Mouse (Mus musculus): Measurements from ENCODE around the gene Lcmt1.

Gene Lcmt1

GRCm38 (mm10) chr7:123369759-123370481 lies at the start of gene Lcmt1, which contains the start of gene Arhgap17:
TSS of gene Lcmt1 (plus strand) at chr7:123369784.
TSS of gene Arhgap17 (minus strand) at chr7:123369915.
- peak; percentile 91 for DNase-seq (ENCODE audit: low read depth, low spot score)

DNA sequence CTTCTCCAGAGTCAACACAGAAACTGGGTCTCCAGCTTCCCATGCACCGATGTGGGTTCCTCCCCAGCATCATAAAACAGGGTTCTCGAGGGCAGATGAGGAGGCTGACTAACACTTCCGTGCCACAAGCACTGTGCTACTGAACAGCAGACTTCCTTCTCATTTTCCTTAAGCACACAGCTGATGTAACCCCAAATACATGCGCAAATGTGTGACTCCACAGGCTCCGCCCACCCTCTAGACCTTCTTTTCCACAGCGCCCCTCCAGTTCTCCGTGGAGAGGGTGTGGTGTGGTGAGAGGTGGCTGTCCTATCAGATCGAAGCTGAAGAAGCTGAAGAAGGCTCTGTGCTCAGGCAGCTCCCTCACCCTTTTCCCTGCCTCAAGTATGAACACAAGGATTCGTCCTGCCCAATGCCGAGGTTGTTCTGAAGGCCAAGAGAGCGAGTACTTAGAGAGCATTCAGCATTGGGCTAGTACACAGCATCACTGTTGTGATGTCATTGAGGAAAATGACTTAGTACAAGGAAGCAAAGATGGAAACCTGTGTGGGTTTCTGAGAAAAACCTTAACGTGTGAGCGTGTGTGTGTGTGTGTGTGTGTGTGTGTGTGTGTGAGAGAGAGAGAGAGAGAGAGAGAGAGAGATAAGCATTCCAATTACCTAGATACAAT lies 47.0 kb upstream of the Lcmt1 start:
- no peak for DNase-seq (ENCODE audit: low read depth, low spot score)

DNA sequence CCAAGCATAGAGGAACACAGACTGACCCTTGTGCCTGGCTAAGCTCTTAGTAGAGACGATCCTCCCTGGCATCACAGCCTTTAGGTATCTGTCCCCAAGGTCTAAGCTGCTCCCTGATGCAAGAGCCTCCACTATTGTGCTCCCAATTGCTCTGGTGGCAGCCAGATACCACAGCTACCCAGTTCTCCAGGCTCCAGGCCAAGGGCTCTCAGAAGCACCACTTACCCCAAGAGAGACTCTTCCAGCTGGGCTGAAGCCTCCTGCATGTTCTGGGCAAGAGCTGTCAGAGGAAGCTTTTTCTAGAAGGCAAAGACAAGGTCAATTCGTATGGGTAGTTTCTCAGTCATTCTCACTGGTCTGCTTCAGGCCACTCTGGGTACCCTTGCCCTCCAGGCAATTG lies 46.2 kb upstream of the Lcmt1 start:
- no peak for DNase-seq (ENCODE audit: low read depth, low spot score)

DNA sequence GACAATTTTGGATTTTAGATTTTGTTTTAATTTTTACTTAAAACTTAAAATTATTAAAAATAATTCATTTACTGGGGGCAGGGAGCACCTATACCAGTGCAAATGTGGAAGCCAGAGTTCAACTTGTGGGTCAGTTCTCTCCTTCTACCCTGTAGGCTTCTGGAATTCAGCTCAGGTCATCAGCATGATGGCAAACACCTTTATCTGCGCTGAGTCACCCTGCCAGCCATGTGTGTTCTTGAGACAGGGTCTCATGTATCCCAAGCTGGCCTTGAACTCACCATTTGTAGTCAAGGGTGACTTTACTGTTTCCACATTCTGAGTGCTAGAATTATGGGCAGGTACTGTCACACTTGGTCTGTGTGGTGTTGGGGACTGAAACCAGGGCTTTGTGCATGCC lies 45.5 kb upstream of the Lcmt1 start:
- DNase-seq (ENCODE audit: low read depth, low spot score), result no peak

- DNase-seq (ENCODE audit: low read depth, low spot score), result no peak
Observed at GRCm38 (mm10) chr7:123326062-123326461, 43.5 kb upstream of the Lcmt1 start.

DNA sequence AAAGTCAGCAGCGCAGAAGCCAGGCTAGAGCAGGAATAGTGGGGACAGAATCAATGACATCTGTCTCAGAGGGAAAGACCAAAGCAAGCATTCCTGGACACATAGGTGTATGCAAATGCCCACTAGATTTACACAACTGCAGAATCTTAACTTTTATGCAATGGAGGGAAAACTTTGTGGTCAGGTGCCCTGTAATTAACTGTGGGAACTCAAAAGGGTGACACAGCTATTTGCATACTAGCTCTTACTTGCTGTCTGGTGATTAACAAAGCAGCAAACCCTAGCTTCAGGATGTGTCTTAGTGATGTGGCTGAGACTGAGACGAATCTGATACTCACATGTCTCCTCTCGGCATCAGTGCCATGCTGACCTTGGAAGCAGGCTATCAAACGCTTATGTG lies 42.7 kb upstream of the Lcmt1 start:
- DNase-seq (ENCODE audit: low read depth, low spot score), result no peak

DNA sequence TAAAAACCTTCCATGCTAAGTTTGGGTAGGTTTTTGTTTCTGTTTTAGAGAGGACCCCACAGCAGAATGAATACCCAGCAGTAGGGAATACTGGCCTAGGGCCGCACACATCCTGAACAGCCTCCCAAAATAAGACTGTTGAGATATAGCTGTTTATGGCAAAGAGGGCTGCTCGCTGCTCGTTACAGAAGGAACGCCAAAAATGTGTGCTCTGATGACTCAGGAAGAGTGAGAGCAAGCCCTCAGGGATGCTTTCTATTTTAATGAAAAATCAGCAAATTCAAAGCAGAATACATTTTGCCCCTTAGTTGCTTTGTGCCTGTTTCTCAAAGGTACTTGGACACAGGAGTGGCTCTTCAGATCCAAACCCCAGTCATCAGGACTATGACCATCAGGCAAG lies 41.7 kb upstream of the Lcmt1 start:
- no peak for DNase-seq (ENCODE audit: low read depth, low spot score)

DNA sequence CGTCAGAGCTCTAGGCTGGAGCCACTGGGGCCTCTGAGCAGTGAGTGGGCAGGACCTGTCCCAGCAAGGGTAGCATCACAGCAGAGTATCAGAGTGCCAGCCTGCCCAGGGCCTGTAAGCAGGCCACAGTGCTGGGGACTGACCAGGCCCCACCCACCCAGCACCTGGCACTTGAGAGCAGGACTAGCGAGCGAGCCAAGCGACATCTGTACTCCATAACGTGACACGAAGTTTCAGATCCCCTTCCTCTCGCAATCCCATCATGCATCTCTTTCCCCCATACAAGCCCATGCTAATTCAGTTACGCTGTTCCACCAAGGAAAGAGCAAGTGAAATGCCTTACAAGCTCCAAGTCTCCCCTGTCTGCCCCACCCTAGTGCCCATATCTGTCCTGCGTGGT lies 39.1 kb upstream of the Lcmt1 start:
- no peak for DNase-seq (ENCODE audit: low read depth, low spot score)

DNA sequence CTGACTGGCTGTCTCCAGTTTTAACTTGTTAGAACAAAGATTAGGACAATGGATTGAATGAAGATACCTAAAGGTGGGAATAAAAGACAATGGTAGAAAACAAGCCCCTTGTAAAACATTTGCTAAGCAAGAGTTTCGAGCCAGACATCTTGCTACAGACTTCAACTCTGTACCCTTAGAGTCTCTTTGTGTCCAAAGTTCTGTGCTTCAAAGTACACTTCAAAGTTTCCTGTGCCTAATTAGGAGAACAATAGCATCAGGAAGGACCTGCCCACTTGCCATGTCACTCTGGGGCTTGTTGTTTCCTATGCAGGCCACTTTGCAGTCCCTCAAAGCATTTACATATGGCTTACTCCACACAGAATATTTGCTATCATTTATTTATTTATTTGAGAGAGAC lies 33.3 kb upstream of the Lcmt1 start:
- no peak for DNase-seq (ENCODE audit: low read depth, low spot score)

GRCm38 (mm10) chr7:123338351-123338750 lies 31.2 kb upstream of the Lcmt1 start:
- no peak for DNase-seq (ENCODE audit: low read depth, low spot score)

GRCm38 (mm10) chr7:123341896-123342295 lies 27.7 kb upstream of the Lcmt1 start:
- no peak for DNase-seq (ENCODE audit: low read depth, low spot score)

DNA sequence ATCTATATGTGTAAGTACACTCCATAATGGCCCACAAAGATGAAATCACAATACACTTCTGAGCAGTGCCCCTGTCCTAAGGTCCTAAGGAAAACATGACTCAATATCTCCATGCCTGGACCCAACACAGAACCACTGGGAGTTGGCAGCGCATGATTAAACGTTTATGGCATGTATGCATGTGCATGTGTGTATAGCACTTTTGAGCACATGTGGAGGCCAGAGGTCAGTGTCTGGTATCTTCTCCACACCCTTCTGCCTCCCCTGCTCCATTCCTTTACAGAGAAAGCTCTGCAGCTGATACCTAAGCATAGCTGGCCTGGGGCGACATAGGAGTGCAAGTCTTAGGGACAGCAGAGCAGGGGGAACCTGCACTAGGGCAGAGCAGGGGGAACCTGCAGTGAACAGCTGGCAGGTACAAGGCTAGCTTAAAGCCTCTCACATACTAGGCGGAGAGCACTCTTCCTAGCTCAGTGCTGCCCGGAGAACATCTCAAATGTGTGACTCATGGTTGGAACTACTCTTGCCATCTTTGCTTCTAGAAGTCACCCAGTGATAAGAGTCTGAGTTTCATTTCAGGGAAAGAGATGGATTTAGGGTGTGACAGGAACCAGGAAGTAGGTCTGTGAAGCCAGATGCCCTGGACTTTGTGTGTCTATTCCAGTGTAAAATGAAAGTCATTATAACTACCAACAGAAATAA lies 25.4 kb upstream of the Lcmt1 start:
- no peak for DNase-seq (ENCODE audit: low read depth, low spot score)

GRCm38 (mm10) chr7:123345041-123345544 lies 24.5 kb upstream of the Lcmt1 start:
- no peak for DNase-seq (ENCODE audit: low read depth, low spot score)

DNA sequence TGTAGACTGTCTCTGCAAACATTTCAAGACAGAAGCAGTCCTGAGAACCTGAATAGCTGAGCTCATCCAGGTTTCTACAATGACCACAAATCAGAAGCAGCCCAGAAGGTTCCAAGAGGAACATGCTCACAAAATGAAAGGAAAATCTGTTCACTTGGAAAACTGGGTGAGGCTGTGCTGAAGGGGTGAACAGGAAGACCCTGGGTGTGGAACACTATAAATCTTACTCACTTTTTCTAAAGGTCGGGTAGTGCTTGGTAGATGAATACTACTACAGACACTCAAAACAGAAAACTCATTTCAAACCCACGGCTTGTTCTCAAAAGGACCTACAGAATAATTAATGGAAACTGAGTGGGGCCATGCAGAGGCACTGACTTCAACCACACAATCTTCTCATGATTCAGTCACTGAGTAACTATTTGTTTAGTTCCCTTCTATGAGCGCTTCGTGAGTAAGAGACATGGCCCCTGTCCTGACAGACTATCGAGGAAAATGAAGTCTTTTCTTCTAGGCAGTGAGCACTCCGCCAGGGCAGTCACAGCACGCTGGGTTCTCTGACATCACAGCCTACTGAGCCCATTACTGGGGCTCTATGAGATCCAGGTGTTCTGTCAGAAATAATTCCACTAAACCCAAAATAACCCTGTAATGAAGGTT lies 22.8 kb upstream of the Lcmt1 start:
- DNase-seq (ENCODE audit: low read depth, low spot score), result no peak

- DNase-seq (ENCODE audit: low read depth, low spot score), result no peak
Observed at GRCm38 (mm10) chr7:123349813-123350212, 19.8 kb upstream of the Lcmt1 start.

DNA sequence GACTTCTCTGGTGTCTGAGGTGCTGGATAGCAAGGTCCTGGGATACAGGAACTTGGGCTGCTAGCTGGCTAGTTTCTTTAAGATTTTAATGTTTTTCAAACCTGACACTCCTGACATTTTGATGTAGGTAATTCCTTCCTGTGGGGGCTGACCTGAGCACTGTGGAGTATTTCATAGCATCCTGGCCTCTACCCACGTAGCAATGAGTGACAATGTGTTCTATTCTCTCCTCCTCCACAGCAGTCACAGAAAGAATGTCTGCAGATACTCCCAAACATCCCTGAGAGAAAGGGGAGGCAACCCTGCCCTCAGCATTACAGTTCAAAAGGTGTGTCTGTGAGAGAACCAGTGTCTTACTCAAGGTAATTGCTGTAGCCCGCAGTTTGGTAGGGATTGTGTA lies 19.3 kb upstream of the Lcmt1 start:
- no peak for DNase-seq (ENCODE audit: low read depth, low spot score)

DNA sequence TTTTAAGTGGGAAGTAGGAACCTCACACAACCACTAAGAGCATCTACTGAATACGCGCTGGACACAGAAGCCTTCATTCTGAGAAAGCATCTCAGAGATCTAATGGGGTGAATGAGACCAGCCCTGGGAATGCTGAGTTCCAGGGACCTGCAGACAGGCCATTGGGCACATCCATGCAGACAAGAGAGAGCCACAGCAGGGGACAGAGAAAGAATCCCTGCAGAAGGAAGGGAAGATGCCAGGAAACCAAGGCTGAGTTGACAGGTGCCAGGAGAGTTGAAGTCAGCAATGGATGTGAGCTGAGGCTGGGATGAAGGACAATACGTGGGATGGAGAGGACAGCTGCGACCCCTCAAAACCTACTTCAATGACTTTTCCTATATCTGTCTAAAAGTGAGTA lies 16.5 kb upstream of the Lcmt1 start:
- DNase-seq (ENCODE audit: low read depth, low spot score), result no peak

DNA sequence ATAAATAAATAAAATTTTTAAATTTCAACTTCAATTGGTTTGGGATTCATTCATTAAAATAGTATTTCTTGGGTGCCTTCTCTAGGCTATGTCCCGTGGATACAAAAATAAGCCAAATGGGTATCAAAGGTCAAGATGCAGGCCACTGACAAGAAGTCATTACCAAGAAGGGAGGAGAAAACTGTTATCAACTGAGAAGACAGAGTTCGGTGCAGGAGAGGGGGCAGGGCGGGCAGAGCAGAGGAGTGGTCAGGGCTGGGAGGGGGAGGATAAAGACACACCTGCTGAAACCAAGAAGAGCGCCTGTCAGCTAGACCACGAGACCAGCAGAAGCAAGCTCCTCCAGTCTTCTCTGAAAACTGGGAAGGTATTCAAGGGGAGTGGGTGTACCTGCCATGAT lies 15.7 kb upstream of the Lcmt1 start:
- no peak for DNase-seq (ENCODE audit: low read depth, low spot score)

- no peak for DNase-seq (ENCODE audit: low read depth, low spot score)
Observed at GRCm38 (mm10) chr7:123354392-123354791, 15.2 kb upstream of the Lcmt1 start.

- DNase-seq (ENCODE audit: low read depth, low spot score), result no peak
Observed at GRCm38 (mm10) chr7:123354851-123355250, 14.7 kb upstream of the Lcmt1 start.

DNA sequence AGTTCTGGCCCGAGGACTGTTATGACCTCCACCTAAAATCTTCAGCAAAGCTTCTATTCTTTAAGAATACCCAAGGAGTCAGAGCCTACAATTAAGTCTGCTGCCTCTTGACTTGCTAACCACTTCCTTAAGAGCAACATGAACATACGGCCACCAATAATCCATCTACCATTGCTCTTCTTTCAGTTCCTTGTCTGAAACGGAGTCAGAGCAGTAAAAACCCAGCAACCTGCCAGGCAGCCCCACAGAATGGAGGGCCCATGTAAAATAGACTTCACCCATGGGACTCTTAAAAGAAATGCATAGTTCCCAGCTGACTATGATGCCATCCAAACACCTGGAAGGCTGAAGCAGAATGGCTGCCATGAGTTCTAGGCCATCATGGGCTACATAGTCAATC lies 13.4 kb upstream of the Lcmt1 start:
- no peak for DNase-seq (ENCODE audit: low read depth, low spot score)

DNA sequence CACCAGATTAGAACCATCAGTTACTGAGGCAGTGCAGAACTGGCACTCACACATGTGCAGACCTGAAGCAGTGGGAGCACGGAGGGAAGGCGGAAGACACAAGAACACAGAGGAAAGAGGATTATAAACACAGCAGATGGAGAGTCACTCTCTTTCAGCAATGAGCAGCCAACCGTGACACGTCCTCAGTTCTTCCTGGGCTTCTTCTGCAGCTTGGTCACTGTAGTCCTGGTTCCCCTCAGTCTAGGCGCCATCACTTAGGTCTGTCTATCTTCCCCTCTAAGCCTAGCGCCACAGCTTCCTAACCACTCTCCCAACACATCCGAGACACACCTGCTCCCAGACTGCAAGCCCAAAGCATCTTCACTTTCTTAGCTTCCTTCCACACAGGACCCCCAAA lies 10.5 kb upstream of the Lcmt1 start:
- no peak for DNase-seq (ENCODE audit: low read depth, low spot score)

Data from telencephalon, adult 2 months (tissue).